Mouse (Mus musculus): ENCODE measurements around the gene Ehbp1l1. TPM values are rescaled to one million over a fixed set of nuclear protein-coding genes. Genes with fewer than 3 reads are reported as not detected.

The Ehbp1l1 gene
- total and polyA plus RNA-seq, 3 experiments = 34.1 to 85.9 (median 45.7) TPM

- Histone ChIP-seq H3K36me3 (replicated peaks) (peaks cover 86% of the 10 kb centered on the region), H3K4me3 (ENCODE audit: low read depth, low read length) (no peak overlapping the region), H3K27me3 (ENCODE audit: insufficient read depth, low read length) (no peaks in the 10 kb centered on the region), H3K4me1 (ENCODE audit: insufficient read depth, low read depth, low read length) (peaks cover 68% of the 10 kb centered on the region), H3K9me3 (replicated peaks) (no peaks in the 10 kb centered on the region)
- TF ChIP-seq TAL1 (conservative IDR thresholded peaks at IDR 0.05; ENCODE audit: low read depth, low read length) = no peak
- no peak for TF ChIP-seq GATA2 (IDR thresholded peaks at IDR 0.05; ENCODE audit: borderline replicate concordance, low read depth, low read length)
- TF ChIP-seq POLR2AphosphoS5 (IDR thresholded peaks at IDR 0.05; ENCODE audit: insufficient replicate concordance, low read depth, low read length) = no peak
- TF ChIP-seq GATA1 (IDR thresholded peaks at IDR 0.05; ENCODE audit: borderline replicate concordance, low read length) = no peak
- TF ChIP-seq CTCF (IDR thresholded peaks at IDR 0.05; ENCODE audit: low read depth, low read length) = no peak
- no peak for DNase-seq (ENCODE audit: low spot score)
- ATAC-seq (ENCODE audit: extremely low read depth, insufficient number of reproducible peaks, low FRiP score, poor library complexity, severe bottlenecking) = no peak
These were observed 65.0 kb downstream of the Ehbp1l1 start for GRCm38 (mm10) chr19:5660942-5661751.

Other genes with a start within 250 kb of the Ehbp1l1 start
Only the 20 nearest of the 22 such genes appear.
- 1,228 and 1,288 TPM in 2 replicates for gene Cfl1, start 235.9 kb downstream of the Ehbp1l1 start, total RNA-seq (2014; fragmentation: Nextera tagmentation)
- 1,086 and 1,192 TPM in 2 replicates for gene Cfl1, start 235.9 kb downstream of the Ehbp1l1 start, total RNA-seq (2017)
- 853 and 1,308 TPM in 2 replicates for gene Cfl1, start 235.9 kb downstream of the Ehbp1l1 start, polyA plus RNA-seq (2012)
- gene 1700020D05Rik, start 222.5 kb downstream of the Ehbp1l1 start, total RNA-seq (2014; fragmentation: Nextera tagmentation) = 0.73 and 4.0 TPM in 2 replicates
- gene 1700020D05Rik, start 222.5 kb downstream of the Ehbp1l1 start, total RNA-seq (2017) = 2.1 and 2.7 TPM in 2 replicates
- gene 1700020D05Rik, start 222.5 kb downstream of the Ehbp1l1 start, polyA plus RNA-seq (2012) = 0.12 and 0.36 TPM in 2 replicates
- gene Snx32, start 215.8 kb downstream of the Ehbp1l1 start, total RNA-seq (2014; fragmentation: Nextera tagmentation) = 9.8 and 12.6 TPM in 2 replicates
- gene Snx32, start 215.8 kb downstream of the Ehbp1l1 start, total RNA-seq (2017) = 12.0 and 13.3 TPM in 2 replicates
- 1.6 and 2.0 TPM in 2 replicates for gene Snx32, start 215.8 kb downstream of the Ehbp1l1 start, polyA plus RNA-seq (2012)
- gene Ovol1, start 165.7 kb downstream of the Ehbp1l1 start, total RNA-seq (2014; fragmentation: Nextera tagmentation) = not detected in 2 replicates
- gene Ovol1, start 165.7 kb downstream of the Ehbp1l1 start, total RNA-seq (2017) = 0.05 and 0.06 TPM in 2 replicates
- gene Ovol1, start 165.7 kb downstream of the Ehbp1l1 start, polyA plus RNA-seq (2012) = not detected in 2 replicates
- gene Ap5b1, start 158.3 kb downstream of the Ehbp1l1 start, total RNA-seq (2014; fragmentation: Nextera tagmentation) = 8.5 and 11.0 TPM in 2 replicates
- gene Ap5b1, start 158.3 kb downstream of the Ehbp1l1 start, total RNA-seq (2017) = 5.5 and 6.5 TPM in 2 replicates
- gene Ap5b1, start 158.3 kb downstream of the Ehbp1l1 start, polyA plus RNA-seq (2012) = 15.5 and 16.4 TPM in 2 replicates
- 19.7 and 30.8 TPM in 2 replicates for gene Rnaseh2c, start 124.4 kb downstream of the Ehbp1l1 start, total RNA-seq (2014; fragmentation: Nextera tagmentation)
- 75.5 and 103 TPM in 2 replicates for gene Rnaseh2c, start 124.4 kb downstream of the Ehbp1l1 start, total RNA-seq (2017)
- gene Rnaseh2c, start 124.4 kb downstream of the Ehbp1l1 start, polyA plus RNA-seq (2012) = 277 and 315 TPM in 2 replicates
- gene Kat5, start 116.1 kb downstream of the Ehbp1l1 start, total RNA-seq (2014; fragmentation: Nextera tagmentation) = 40.1 and 43.0 TPM in 2 replicates
- 100 and 106 TPM in 2 replicates for gene Kat5, start 116.1 kb downstream of the Ehbp1l1 start, total RNA-seq (2017)
- gene Kat5, start 116.1 kb downstream of the Ehbp1l1 start, polyA plus RNA-seq (2012) = 81.9 and 86.0 TPM in 2 replicates
- gene Rela, start 88.8 kb downstream of the Ehbp1l1 start, total RNA-seq (2014; fragmentation: Nextera tagmentation) = 43.2 and 60.7 TPM in 2 replicates
- gene Rela, start 88.8 kb downstream of the Ehbp1l1 start, total RNA-seq (2017) = 33.0 and 37.9 TPM in 2 replicates
- gene Rela, start 88.8 kb downstream of the Ehbp1l1 start, polyA plus RNA-seq (2012) = 77.0 and 108 TPM in 2 replicates
- gene Sipa1, start 62.6 kb downstream of the Ehbp1l1 start, total RNA-seq (2014; fragmentation: Nextera tagmentation) = 14.9 and 33.7 TPM in 2 replicates
- 10.3 and 13.5 TPM in 2 replicates for gene Sipa1, start 62.6 kb downstream of the Ehbp1l1 start, total RNA-seq (2017)
- gene Sipa1, start 62.6 kb downstream of the Ehbp1l1 start, polyA plus RNA-seq (2012) = 88.4 and 107 TPM in 2 replicates
- gene Map3k11, start 37.6 kb downstream of the Ehbp1l1 start, total RNA-seq (2014; fragmentation: Nextera tagmentation) = 18.3 and 23.3 TPM in 2 replicates
- 22.2 and 22.8 TPM in 2 replicates for gene Map3k11, start 37.6 kb downstream of the Ehbp1l1 start, total RNA-seq (2017)
- 145 and 163 TPM in 2 replicates for gene Map3k11, start 37.6 kb downstream of the Ehbp1l1 start, polyA plus RNA-seq (2012)
- 50.7 and 51.0 TPM in 2 replicates for gene Pcnx3, start 37.4 kb downstream of the Ehbp1l1 start, total RNA-seq (2014; fragmentation: Nextera tagmentation)
- gene Pcnx3, start 37.4 kb downstream of the Ehbp1l1 start, total RNA-seq (2017) = 13.6 and 16.1 TPM in 2 replicates
- gene Pcnx3, start 37.4 kb downstream of the Ehbp1l1 start, polyA plus RNA-seq (2012) = 178 and 200 TPM in 2 replicates
- not detected in 2 replicates for gene Kcnk7, start 21.9 kb downstream of the Ehbp1l1 start, total RNA-seq (2014; fragmentation: Nextera tagmentation)
- not detected in 2 replicates for gene Kcnk7, start 21.9 kb downstream of the Ehbp1l1 start, total RNA-seq (2017)
- gene Kcnk7, start 21.9 kb downstream of the Ehbp1l1 start, polyA plus RNA-seq (2012) = 0.07 and 0.10 TPM in 2 replicates
- gene Fam89b, start 3.3 kb upstream of the Ehbp1l1 start, total RNA-seq (2014; fragmentation: Nextera tagmentation) = 20.0 and 23.4 TPM in 2 replicates
- gene Fam89b, start 3.3 kb upstream of the Ehbp1l1 start, total RNA-seq (2017) = 21.9 and 27.8 TPM in 2 replicates
- gene Fam89b, start 3.3 kb upstream of the Ehbp1l1 start, polyA plus RNA-seq (2012) = 56.7 and 58.5 TPM in 2 replicates
- gene Ltbp3, start 14.6 kb upstream of the Ehbp1l1 start, total RNA-seq (2014; fragmentation: Nextera tagmentation) = not detected in 2 replicates
- gene Ltbp3, start 14.6 kb upstream of the Ehbp1l1 start, total RNA-seq (2017) = 0.17 and 0.22 TPM in 2 replicates
- gene Ltbp3, start 14.6 kb upstream of the Ehbp1l1 start, polyA plus RNA-seq (2012) = 0.13 TPM in 1 of 2 replicates, not detected in the other
- gene Scyl1, start 45.1 kb upstream of the Ehbp1l1 start, total RNA-seq (2014; fragmentation: Nextera tagmentation) = 27.7 and 37.5 TPM in 2 replicates
- gene Scyl1, start 45.1 kb upstream of the Ehbp1l1 start, total RNA-seq (2017) = 40.3 and 41.2 TPM in 2 replicates
- 65.6 and 72.6 TPM in 2 replicates for gene Scyl1, start 45.1 kb upstream of the Ehbp1l1 start, polyA plus RNA-seq (2012)
- 8.9 and 15.1 TPM in 2 replicates for gene Frmd8, start 149.0 kb upstream of the Ehbp1l1 start, total RNA-seq (2014; fragmentation: Nextera tagmentation)
- gene Frmd8, start 149.0 kb upstream of the Ehbp1l1 start, total RNA-seq (2017) = 14.5 and 15.2 TPM in 2 replicates
- 21.0 and 21.9 TPM in 2 replicates for gene Frmd8, start 149.0 kb upstream of the Ehbp1l1 start, polyA plus RNA-seq (2012)
- gene Slc25a45, start 151.5 kb upstream of the Ehbp1l1 start, total RNA-seq (2014; fragmentation: Nextera tagmentation) = 3.5 and 6.4 TPM in 2 replicates
- gene Slc25a45, start 151.5 kb upstream of the Ehbp1l1 start, total RNA-seq (2017) = 10.9 and 12.5 TPM in 2 replicates
- 0.68 and 0.93 TPM in 2 replicates for gene Slc25a45, start 151.5 kb upstream of the Ehbp1l1 start, polyA plus RNA-seq (2012)
- 0.90 and 2.1 TPM in 2 replicates for gene Tigd3, start 167.8 kb upstream of the Ehbp1l1 start, total RNA-seq (2014; fragmentation: Nextera tagmentation)
- 2.0 and 2.4 TPM in 2 replicates for gene Tigd3, start 167.8 kb upstream of the Ehbp1l1 start, total RNA-seq (2017)
- gene Tigd3, start 167.8 kb upstream of the Ehbp1l1 start, polyA plus RNA-seq (2012) = 0.70 and 1.0 TPM in 2 replicates
- gene Dpf2, start 186.7 kb upstream of the Ehbp1l1 start, total RNA-seq (2014; fragmentation: Nextera tagmentation) = 126 and 142 TPM in 2 replicates
- 152 and 196 TPM in 2 replicates for gene Dpf2, start 186.7 kb upstream of the Ehbp1l1 start, total RNA-seq (2017)
- gene Dpf2, start 186.7 kb upstream of the Ehbp1l1 start, polyA plus RNA-seq (2012) = 42.1 and 68.8 TPM in 2 replicates
- 1.8 and 2.1 TPM in 2 replicates for gene Cdc42ep2, start 198.5 kb upstream of the Ehbp1l1 start, total RNA-seq (2014; fragmentation: Nextera tagmentation)
- gene Cdc42ep2, start 198.5 kb upstream of the Ehbp1l1 start, total RNA-seq (2017) = 2.2 and 3.6 TPM in 2 replicates
- gene Cdc42ep2, start 198.5 kb upstream of the Ehbp1l1 start, polyA plus RNA-seq (2012) = 0.66 and 0.76 TPM in 2 replicates

Measured in G1E (cell line).